Mouse (Mus musculus) lung, embryonic 15.5 days (tissue): ENCODE measurements around the gene Ccdc71. TPM values are rescaled to one million over a fixed set of nuclear protein-coding genes. Genes with fewer than 3 reads are reported as not detected.

Experiments used
- ATAC-seq: fragments of 200-750 bp; cut with Nextera tagmentation; 2 replicates; pipeline ENCODE4 v1.8.0; 2017; ENCODE audit warnings: moderate number of reproducible peaks, borderline replicate concordance; ENCODE audit not compliant: low FRiP score, low TSS enrichment; ENCODE audit errors: extremely low read depth
- H3K27ac ChIP-seq: fragments of 300-500 bp; sonication (generic); 2 replicates; pipeline ENCODE4 v1.5.1; 2015; ENCODE audit warnings: moderate library complexity, mild to moderate bottlenecking, inconsistent platforms
- H3K27me3 ChIP-seq: fragments of 300-500 bp; sonication (generic); 2 replicates; pipeline ENCODE4 v1.6.1; 2015; ENCODE audit warnings: inconsistent platforms
- H3K36me3 ChIP-seq: fragments of 300-500 bp; sonication (generic); 2 replicates; pipeline ENCODE4 v1.6.1; 2015; ENCODE audit warnings: inconsistent platforms
- H3K4me1 ChIP-seq: fragments of 300-500 bp; sonication (generic); 2 replicates; pipeline ENCODE4 v1.6.1; 2015; ENCODE audit warnings: inconsistent platforms
- H3K4me2 ChIP-seq: fragments of 300-500 bp; sonication (generic); 2 replicates; pipeline ENCODE4 v1.6.1; 2015; ENCODE audit warnings: inconsistent platforms, mild to moderate bottlenecking, moderate library complexity
- H3K4me3 ChIP-seq: fragments of 300-500 bp; sonication (generic); 2 replicates; pipeline ENCODE4 v1.5.1; 2015; ENCODE audit warnings: mild to moderate bottlenecking, inconsistent platforms
- H3K9ac ChIP-seq: fragments of 300-500 bp; sonication (generic); 2 replicates; pipeline ENCODE4 v1.6.1; 2015; ENCODE audit warnings: inconsistent platforms
- H3K9me3 ChIP-seq: fragments of 300-500 bp; sonication (generic); 2 replicates; pipeline ENCODE4 v1.6.1; 2016; ENCODE audit warnings: inconsistent platforms
- WGBS: fragments of 180-500 bp; shearing (Covaris S2); methylation state at CpG from one replicate; pipeline ENCODE4 v1.1.7; 2015; 5-methylcytosine and 5-hydroxymethylcytosine counted together
- polyA plus RNA-seq: library from polyadenylated mRNA; unstranded; fragments of >200 nt; fragmentation: Nextera tagmentation; extraction: Ambion mirVana; gene quantifications from 2 replicates; pipeline ENCODE4 v1.2.1, GENCODE M21; 2015

Ccdc71 gene
- 56.6 and 60.4 TPM in 2 replicates for polyA plus RNA-seq

DNA sequence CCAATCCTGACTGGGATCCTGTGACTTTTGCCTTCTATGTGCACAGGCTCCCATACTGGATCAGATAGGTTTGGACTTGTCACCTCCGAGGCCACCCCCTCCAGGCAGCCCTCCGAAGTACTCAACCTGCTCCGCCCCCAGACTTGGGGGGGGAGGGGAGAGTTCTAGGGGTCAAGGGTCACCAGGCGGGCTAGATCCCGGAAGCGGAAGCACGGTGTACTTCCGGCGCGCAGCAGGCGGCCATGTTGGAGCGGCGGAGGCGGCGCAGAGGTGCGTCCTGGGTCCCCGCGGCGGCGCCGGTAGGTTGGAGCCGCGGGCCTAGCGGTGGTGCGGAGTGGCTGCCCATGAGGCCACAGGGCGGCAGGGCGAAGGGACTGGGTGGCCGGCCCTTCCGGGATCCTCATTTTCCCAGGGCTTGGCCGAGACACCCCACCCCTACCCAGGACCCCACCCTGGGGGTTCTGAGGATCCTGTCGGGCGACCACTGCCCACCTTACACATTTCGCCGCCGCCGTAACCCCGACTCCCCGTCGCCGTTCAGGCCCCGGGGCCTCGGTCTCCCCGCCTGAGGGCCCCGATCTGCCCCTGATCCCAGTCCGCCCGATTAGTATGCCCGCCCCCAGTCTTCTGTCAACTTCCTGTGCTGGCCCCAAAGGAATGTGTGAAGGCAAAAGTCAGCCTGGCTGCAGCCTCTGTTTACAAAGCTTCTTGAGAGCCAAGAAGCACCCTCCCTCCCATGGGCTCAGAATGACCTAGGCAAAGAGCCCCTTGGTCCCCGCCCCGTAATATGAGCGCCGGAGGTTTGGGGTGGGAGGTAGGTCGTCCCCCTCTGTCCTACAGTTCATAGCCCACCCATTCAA is at the start of gene Ccdc71:
Gene Ccdc71 (plus strand): TSS at position 209 of the 860 bp plus-strand sequence.
- Histone ChIP-seq H3K36me3 (peaks cover 27% of the 10 kb centered on the region), H3K27me3 (no peaks in the 10 kb centered on the region), H3K27ac (peak within 1 kb of the TSS; percentile 99), H3K4me3 (peak within 1 kb of the TSS; percentile 90), H3K4me1 (peaks cover 21% of the 10 kb centered on the region), H3K9me3 (no peaks in the 10 kb centered on the region), H3K9ac (peak within 1 kb of the TSS; percentile 87), H3K4me2 (peak within 1 kb of the TSS; percentile 74)
- peak; percentile 78 for ATAC-seq
- WGBS = under 1% methylated on average over 52 of the region's 52 CpGs

GRCm38 (mm10) chr9:108411381-108411942 is 48.9 kb upstream of the Ccdc71 start:
- no peaks in the 10 kb centered on the region for H3K9me3 ChIP-seq
- no peak overlapping the region for H3K27ac ChIP-seq
- no peak overlapping the region for H3K9ac ChIP-seq
- no peaks in the 10 kb centered on the region for H3K36me3 ChIP-seq
- H3K27me3 ChIP-seq = no peaks in the 10 kb centered on the region
- ATAC-seq = no peak
- no peaks in the 10 kb centered on the region for H3K4me1 ChIP-seq
- H3K4me2 ChIP-seq = no peak overlapping the region
- no peak overlapping the region for H3K4me3 ChIP-seq
- 75% methylated on average over 9 of the region's 9 CpGs for WGBS

- Histone ChIP-seq H3K4me2 (no peak overlapping the region), H3K4me3 (no peak overlapping the region), H3K36me3 (no peaks in the 10 kb centered on the region), H3K9ac (no peak overlapping the region), H3K4me1 (no peaks in the 10 kb centered on the region), H3K27ac (no peak overlapping the region), H3K27me3 (no peaks in the 10 kb centered on the region), H3K9me3 (no peaks in the 10 kb centered on the region)
- 79% methylated on average over 1 of the region's 1 CpGs for WGBS
- ATAC-seq = no peak
Measured at GRCm38 (mm10) chr9:108412221-108412620, 48.1 kb upstream of the Ccdc71 start.

- no peak within 1 kb of the TSS for H3K9ac ChIP-seq
- no peaks in the 10 kb centered on the region for H3K9me3 ChIP-seq
- H3K27ac ChIP-seq = no peak within 1 kb of the TSS
- H3K4me2 ChIP-seq = no peak within 1 kb of the TSS
- H3K4me3 ChIP-seq = no peak within 1 kb of the TSS
- no peaks in the 10 kb centered on the region for H3K36me3 ChIP-seq
- ATAC-seq = no peak
- H3K4me1 ChIP-seq = peaks cover 4% of the 10 kb centered on the region; the same call in 1 of the 2 replicates
- H3K27me3 ChIP-seq = no peaks in the 10 kb centered on the region
Measured at GRCm38 (mm10) chr9:108428384-108428783, 31.9 kb upstream of the Ccdc71 start, which contains the start of gene Ccdc36. Gene Ccdc36, minus strand, starts transcription at chr9:108428484.

GRCm38 (mm10) chr9:108431431-108432067 is 28.8 kb upstream of the Ccdc71 start:
- peak overlapping the region; percentile 65 for H3K4me2 ChIP-seq
- H3K27ac ChIP-seq = no peak overlapping the region
- no peaks in the 10 kb centered on the region for H3K27me3 ChIP-seq
- 47% methylated on average over 32 of the region's 32 CpGs for WGBS
- peak overlapping the region; percentile 39 for H3K4me3 ChIP-seq
- H3K4me1 ChIP-seq = peaks cover 4% of the 10 kb centered on the region; the same call in 1 of the 2 replicates
- ATAC-seq = peak; percentile 70; the same call in 1 of the 2 replicates
- H3K36me3 ChIP-seq = no peaks in the 10 kb centered on the region
- no peaks in the 10 kb centered on the region for H3K9me3 ChIP-seq
- H3K9ac ChIP-seq = 0 out of 2 replicates have a peak overlapping the region, but pooled peaks have one; percentile 30

DNA sequence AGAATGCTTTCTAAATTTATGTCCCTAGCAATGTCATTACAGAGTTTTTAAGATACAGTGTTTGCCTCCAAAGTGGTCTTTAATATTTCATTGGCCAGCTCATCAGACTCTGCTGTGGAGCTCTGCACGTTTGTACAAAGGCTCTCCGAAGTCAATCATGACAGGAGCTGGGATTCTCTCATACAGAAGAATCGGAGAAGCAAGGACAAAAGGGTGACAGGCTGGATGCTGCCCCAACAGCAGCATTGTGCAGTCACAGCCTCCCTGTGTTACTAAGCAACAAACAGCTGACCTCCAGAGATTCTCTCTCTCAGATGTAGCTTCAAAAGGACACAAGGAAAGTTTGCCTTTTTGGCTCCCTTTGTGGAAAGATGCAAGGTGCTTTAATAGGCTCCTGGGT is 24.1 kb upstream of the Ccdc71 start, which contains the start of gene BC048562:
Gene BC048562 (plus strand): TSS at position 301 of the 400 bp plus-strand sequence.
- whole genome bisulfite sequencing = 64% methylated on average over 3 of the region's 3 CpGs
- Histone ChIP-seq H3K9ac (no peak within 1 kb of the TSS), H3K4me3 (no peak within 1 kb of the TSS), H3K4me2 (no peak within 1 kb of the TSS), H3K4me1 (peaks cover 18% of the 10 kb centered on the region), H3K27ac (no peak within 1 kb of the TSS), H3K9me3 (no peaks in the 10 kb centered on the region), H3K36me3 (no peaks in the 10 kb centered on the region), H3K27me3 (no peaks in the 10 kb centered on the region)
- no peak for ATAC-seq

DNA sequence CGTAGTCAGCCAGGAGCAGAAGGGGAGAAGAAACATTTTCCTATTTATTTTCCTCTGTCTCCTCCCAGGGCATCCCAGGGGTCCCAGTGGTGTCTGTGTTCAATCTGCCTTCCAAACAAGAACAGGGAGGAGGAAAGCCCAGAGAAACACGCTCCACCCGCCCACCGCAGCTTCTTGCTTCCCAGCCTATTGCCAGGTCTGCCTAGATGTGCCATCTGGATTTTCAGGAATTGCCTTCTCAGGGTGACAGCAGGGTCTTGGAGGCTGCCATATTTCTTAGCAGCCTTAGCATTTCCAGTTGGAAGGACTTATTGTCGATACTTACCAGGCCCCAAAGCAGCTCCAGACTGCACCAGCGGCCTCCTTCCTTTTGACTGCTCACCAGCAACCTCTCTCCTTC is 21.2 kb upstream of the Ccdc71 start:
- no peaks in the 10 kb centered on the region for H3K36me3 ChIP-seq
- 83% methylated on average over 6 of the region's 6 CpGs for WGBS
- no peak for ATAC-seq

DNA sequence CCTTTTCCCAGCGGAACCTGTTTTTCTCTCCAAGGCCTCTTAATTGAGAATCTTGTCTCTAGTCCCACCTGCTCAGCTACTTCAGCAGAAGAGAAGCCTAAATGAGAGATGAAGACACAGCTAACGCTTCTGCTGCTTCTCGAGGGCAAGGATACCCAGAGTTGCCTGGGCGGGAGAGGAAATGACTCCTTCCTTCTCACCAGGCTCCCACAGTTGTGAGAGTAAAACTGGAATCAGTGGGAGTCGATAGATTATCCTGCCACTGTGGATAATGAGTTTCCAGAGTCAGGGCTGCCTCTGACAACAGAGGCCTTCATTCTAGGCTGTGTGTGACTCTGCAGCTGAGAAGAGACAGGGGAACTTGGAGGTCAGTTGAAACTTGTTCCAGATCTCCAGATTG is 19.8 kb upstream of the Ccdc71 start:
- peaks cover 26% of the 10 kb centered on the region for H3K4me1 ChIP-seq
- peak overlapping the region; percentile 17; the same call in 1 of the 2 replicates for H3K27ac ChIP-seq
- H3K27me3 ChIP-seq = no peaks in the 10 kb centered on the region
- no peak overlapping the region for H3K9ac ChIP-seq
- no peaks in the 10 kb centered on the region for H3K9me3 ChIP-seq
- no peaks in the 10 kb centered on the region for H3K36me3 ChIP-seq
- ATAC-seq = no peak
- H3K4me3 ChIP-seq = no peak overlapping the region
- 58% methylated on average over 5 of the region's 5 CpGs for WGBS
- H3K4me2 ChIP-seq = no peak overlapping the region

More for the DNA sequence above, 21.2 kb upstream of the Ccdc71 start:
- Histone ChIP-seq H3K4me1 (peaks cover 25% of the 10 kb centered on the region), H3K4me2 (no peak overlapping the region), H3K9ac (no peak overlapping the region), H3K4me3 (no peak overlapping the region), H3K27me3 (no peaks in the 10 kb centered on the region), H3K27ac (no peak overlapping the region), H3K9me3 (no peaks in the 10 kb centered on the region)

DNA sequence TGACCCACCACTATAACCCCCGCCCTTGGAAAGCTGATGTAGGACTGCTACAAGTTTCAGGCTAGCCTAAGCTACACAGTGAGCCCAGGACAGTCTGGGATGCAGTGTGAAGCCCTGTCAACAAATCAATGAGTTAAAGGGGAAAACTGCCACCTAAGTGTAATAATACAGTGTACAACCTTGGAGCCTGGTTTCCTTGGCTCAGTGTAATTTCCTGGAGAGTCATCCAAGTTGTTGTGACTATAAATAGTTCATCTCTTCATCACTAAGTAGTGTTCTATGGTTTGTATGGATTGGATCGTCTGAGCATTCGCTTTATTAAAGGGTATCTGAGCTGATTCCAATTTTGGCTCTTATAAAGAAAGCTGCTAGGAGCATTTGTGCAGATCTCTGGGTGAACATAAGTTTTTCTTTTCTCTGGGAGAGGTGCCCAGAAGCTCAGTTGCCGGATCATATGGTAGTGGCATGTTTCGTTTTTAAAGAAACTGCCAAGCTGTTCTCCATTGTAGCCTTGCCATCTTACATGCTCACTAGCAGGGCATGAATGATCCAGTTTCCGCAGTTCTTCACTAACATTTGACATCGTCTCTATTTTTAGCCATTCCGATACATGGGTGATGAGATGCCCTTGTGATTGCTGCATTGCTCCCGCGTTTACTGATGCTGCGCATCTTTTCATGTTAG is 18.9 kb upstream of the Ccdc71 start:
- H3K36me3 ChIP-seq = no peaks in the 10 kb centered on the region
- H3K27ac ChIP-seq = no peak overlapping the region
- no peaks in the 10 kb centered on the region for H3K27me3 ChIP-seq
- H3K4me1 ChIP-seq = peaks cover 26% of the 10 kb centered on the region
- WGBS = 80% methylated on average over 11 of the region's 11 CpGs
- no peak overlapping the region for H3K4me3 ChIP-seq
- no peak overlapping the region for H3K4me2 ChIP-seq
- H3K9me3 ChIP-seq = no peaks in the 10 kb centered on the region
- peak; percentile 17; the same call in 1 of the 2 replicates for ATAC-seq
- H3K9ac ChIP-seq = no peak overlapping the region

GRCm38 (mm10) chr9:108445125-108445524 is 15.2 kb upstream of the Ccdc71 start:
- Histone ChIP-seq H3K27ac (no peak overlapping the region), H3K9ac (no peak overlapping the region), H3K4me2 (no peak overlapping the region), H3K27me3 (no peaks in the 10 kb centered on the region), H3K4me3 (no peak overlapping the region), H3K4me1 (peaks cover 31% of the 10 kb centered on the region), H3K9me3 (no peaks in the 10 kb centered on the region), H3K36me3 (peaks cover 17% of the 10 kb centered on the region)
- no peak for ATAC-seq
- 64% methylated on average over 9 of the region's 9 CpGs for WGBS

DNA sequence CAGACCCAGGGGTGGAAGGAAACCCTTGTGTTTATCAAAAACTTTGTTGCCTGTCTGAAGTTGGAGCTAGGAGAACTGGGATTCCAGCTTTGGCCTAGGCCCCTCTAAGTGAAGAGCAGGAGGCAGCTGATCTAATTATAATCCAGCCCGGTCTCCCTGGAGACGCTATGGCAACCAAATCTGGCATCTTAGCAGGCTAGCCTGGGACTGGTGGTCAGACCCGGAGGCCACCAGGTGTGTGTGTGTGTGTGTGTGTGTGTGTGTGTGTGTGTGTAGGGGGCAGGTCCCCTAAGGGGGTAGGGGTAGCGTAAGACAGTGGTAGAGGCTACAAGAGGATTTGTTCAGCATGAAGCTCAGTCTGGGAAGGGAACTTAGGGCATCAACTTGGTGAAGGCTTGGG is 10.5 kb upstream of the Ccdc71 start:
- Histone ChIP-seq H3K4me1 (peaks cover 43% of the 10 kb centered on the region), H3K4me2 (peak overlapping the region; percentile 98)

More for the DNA sequence above, 10.5 kb upstream of the Ccdc71 start:
- H3K9ac ChIP-seq = peak overlapping the region; percentile 4; the same call in 1 of the 2 replicates
- no peak overlapping the region for H3K4me3 ChIP-seq
- WGBS = 50% methylated on average over 4 of the region's 4 CpGs
- 0 out of 2 replicates have a peak, but pooled peaks have one; percentile 2 for ATAC-seq
- no peaks in the 10 kb centered on the region for H3K9me3 ChIP-seq
- peaks cover 19% of the 10 kb centered on the region for H3K36me3 ChIP-seq
- H3K27ac ChIP-seq = peak overlapping the region; percentile 80
- H3K27me3 ChIP-seq = no peaks in the 10 kb centered on the region
